Mouse (Mus musculus) small intestine, adult 2 months (tissue): ENCODE data around the gene Pramef17. TPM values are rescaled to one million over a fixed set of nuclear protein-coding genes. Genes with fewer than 3 reads are reported as not detected.
"Not testable (repeated sequence)": the region's sequence is repeated elsewhere in the genome, so short reads cannot be mapped to it uniquely, and the experiment has no call there.

Experiments
- H3K27ac ChIP-seq: fragments of 200-500 bp; 2 replicates; pipeline ENCODE4 v1.5.1; 2012; ENCODE audit warnings: low read depth, low read length, control low read depth, inconsistent platforms; ENCODE audit not compliant: insufficient read depth
- H3K27me3 ChIP-seq: fragments of 200-500 bp; 2 replicates; pipeline ENCODE4 v1.6.1; 2012; ENCODE audit warnings: mild to moderate bottlenecking, moderate library complexity, low read length, inconsistent platforms; ENCODE audit not compliant: control insufficient read depth, insufficient read depth
- H3K36me3 ChIP-seq: fragments of 200-500 bp; 2 replicates; pipeline ENCODE4 v1.6.1; 2012; ENCODE audit warnings: mild to moderate bottlenecking, low read length, control low read depth, inconsistent platforms; ENCODE audit not compliant: control insufficient read depth, insufficient read depth
- H3K4me1 ChIP-seq: fragments of 200-500 bp; 2 replicates; pipeline ENCODE4 v1.6.1; 2012; ENCODE audit warnings: low read length, inconsistent platforms, mixed read lengths; ENCODE audit not compliant: control insufficient read depth, insufficient read depth, insufficient read length
- H3K4me3 ChIP-seq: fragments of 200-500 bp; 2 replicates; pipeline ENCODE4 v1.5.1; 2012; ENCODE audit warnings: low read depth, mild to moderate bottlenecking, control low read depth, inconsistent platforms, low read length, moderate library complexity
- WGBS: fragments of 180-500 bp; shearing (Covaris S2); methylation state at CpG from one replicate; pipeline ENCODE4 v1.1.7; 2018; 5-methylcytosine and 5-hydroxymethylcytosine counted together
- polyA plus RNA-seq: library from polyadenylated mRNA; depleted of rRNA; stranded (reverse); fragments of >200 nt; gene quantifications from 2 replicates; pipeline ENCODE4 v1.2.3, GENCODE M21; 2012; rRNA removed

The Pramef17 gene
- polyA plus RNA-seq = not detected in 2 replicates

DNA sequence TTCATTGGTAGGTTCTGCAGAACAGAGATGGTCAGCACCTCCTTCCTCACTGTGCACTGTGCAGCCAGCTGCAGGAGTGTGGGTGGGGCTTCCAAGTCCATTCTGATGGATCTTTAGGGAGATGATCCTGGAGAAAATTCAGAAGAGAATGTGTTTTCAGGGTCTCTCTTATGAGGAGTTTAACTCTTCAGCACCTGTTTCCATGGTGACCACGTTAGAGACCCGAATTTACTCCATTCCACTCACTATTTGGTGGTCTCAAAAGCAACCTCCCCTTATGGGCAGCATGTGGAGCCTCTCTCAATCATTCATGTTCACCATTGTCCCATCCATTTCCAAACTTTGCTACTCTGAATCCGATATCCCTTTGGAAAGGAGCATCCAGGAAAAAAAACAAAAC is at the start of gene Pramef17:
TSS of gene Pramef17 (minus strand) at position 101 of the 400 bp plus-strand sequence.
- H3K4me3 ChIP-seq, H3K27me3 ChIP-seq, H3K27ac ChIP-seq, H3K4me1 ChIP-seq, H3K36me3 ChIP-seq: not testable (repeated sequence)
- 53% methylated on average over 3 of the region's 3 CpGs for WGBS

DNA sequence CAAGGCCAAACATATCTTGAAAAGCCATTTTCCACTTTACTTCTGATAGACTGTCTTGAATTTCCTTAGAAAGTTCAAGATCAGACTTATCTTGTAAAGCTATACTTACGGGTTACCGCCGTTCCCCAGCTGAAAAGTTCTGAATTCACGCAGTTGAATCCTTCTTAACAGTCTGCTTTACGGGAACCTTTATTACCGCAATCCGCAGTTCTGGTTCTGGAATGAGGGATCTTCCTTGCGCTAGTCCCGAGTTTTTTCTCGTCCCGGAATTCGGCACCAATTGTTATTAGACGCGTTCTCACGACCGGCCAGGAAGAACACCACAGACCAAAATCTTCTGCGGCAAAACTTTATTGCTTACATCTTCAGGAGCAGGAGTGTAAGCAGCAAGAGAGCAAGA is 6.0 kb downstream of the Pramef17 start:
- not testable (repeated sequence) for H3K36me3 ChIP-seq, H3K4me3 ChIP-seq, H3K27me3 ChIP-seq, H3K27ac ChIP-seq, H3K4me1 ChIP-seq
- 94% methylated on average over 17 of the region's 17 CpGs for WGBS

GRCm38 (mm10) chr4:143987475-143987941 is 6.7 kb downstream of the Pramef17 start:
- not testable (repeated sequence) for H3K27me3 ChIP-seq, H3K36me3 ChIP-seq, H3K27ac ChIP-seq, H3K4me3 ChIP-seq, H3K4me1 ChIP-seq
- WGBS = 96% methylated on average over 11 of the region's 17 CpGs

- H3K36me3 ChIP-seq, H3K27me3 ChIP-seq, H3K4me3 ChIP-seq, H3K27ac ChIP-seq, H3K4me1 ChIP-seq: not testable (repeated sequence)
- WGBS = 97% methylated on average over 4 of the region's 9 CpGs
Measured at GRCm38 (mm10) chr4:143985733-143986132, 8.4 kb downstream of the Pramef17 start.

- no CpG with 5 or more reads among the region's 7 CpGs for WGBS
- H3K36me3 ChIP-seq, H3K4me3 ChIP-seq, H3K4me1 ChIP-seq, H3K27ac ChIP-seq, H3K27me3 ChIP-seq: not testable (repeated sequence)
Measured at GRCm38 (mm10) chr4:143985165-143985564, 9.0 kb downstream of the Pramef17 start.

GRCm38 (mm10) chr4:143983446-143983845 is 10.7 kb downstream of the Pramef17 start:
- H3K4me3 ChIP-seq, H3K36me3 ChIP-seq, H3K27ac ChIP-seq, H3K27me3 ChIP-seq, H3K4me1 ChIP-seq: not testable (repeated sequence)
- 33% methylated on average over 1 of the region's 1 CpGs for WGBS

DNA sequence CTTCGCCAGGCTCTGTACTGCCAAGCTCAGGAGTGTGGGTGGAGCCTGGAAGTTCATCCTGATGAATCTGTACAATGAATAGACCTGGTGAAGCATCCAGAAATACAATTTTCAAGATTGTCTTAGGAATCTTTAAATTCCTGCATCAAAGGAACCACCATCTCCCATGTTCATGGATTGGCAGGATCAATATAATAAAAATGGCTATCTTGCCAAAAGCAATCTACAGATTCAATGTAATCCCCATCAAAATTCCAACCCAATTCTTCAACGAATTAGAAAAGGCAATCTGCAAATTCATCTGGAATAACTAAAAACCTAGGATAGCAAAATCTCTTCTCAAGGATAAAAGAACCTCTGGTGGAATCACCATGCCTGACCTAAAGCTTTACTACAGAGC is 27.3 kb downstream of the Pramef17 start, which contains the start of gene Gm13101:
TSS of gene Gm13101 (minus strand) at position 101 of the 400 bp plus-strand sequence.
- H3K27me3 ChIP-seq, H3K4me1 ChIP-seq, H3K27ac ChIP-seq, H3K4me3 ChIP-seq, H3K36me3 ChIP-seq: not testable (repeated sequence)
- 41% methylated on average over 2 of the region's 2 CpGs for WGBS

DNA sequence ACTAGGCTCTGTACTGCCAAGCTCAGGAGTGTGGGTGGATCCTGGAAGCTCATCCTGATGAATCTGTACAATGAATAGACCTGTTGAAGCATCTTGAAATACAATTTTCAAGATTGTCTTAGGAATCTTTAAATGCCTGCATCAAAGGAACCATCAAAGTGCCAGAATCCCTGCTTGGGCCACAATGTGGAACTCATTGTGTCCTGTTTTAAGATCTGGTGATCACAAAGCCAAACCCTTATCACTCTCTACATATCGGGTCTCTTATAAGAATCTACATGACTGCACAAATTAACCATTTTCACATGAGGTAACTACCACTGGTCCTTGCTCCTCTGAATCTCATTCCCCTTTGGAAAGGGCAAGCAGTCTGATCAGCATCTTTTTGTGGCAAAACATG is 43.3 kb downstream of the Pramef17 start, which contains the start of gene Pramef25:
TSS of gene Pramef25 (minus strand) at position 101 of the 400 bp plus-strand sequence.
- not testable (repeated sequence) for H3K27me3 ChIP-seq, H3K4me1 ChIP-seq, H3K27ac ChIP-seq, H3K36me3 ChIP-seq, H3K4me3 ChIP-seq
- WGBS = 83% methylated on average over 1 of the region's 1 CpGs

Other genes starting within 250 kb of the Pramef17 start
- gene Gm13023, start 205.0 kb downstream of the Pramef17 start, polyA plus RNA-seq = not detected in 2 replicates
- gene Gm13084, start 178.3 kb downstream of the Pramef17 start, polyA plus RNA-seq = not detected in 2 replicates
- gene Gm13103, start 147.9 kb downstream of the Pramef17 start, polyA plus RNA-seq = not detected in 2 replicates
- gene Pramef6, start 94.0 kb downstream of the Pramef17 start, polyA plus RNA-seq = not detected in 2 replicates
- not detected in 2 replicates for gene Pramef25, start 43.4 kb downstream of the Pramef17 start, polyA plus RNA-seq
- gene Gm13101, start 27.4 kb downstream of the Pramef17 start, polyA plus RNA-seq = not detected in 2 replicates
- not detected in 2 replicates for gene Pramel4, start 64.8 kb upstream of the Pramef17 start, polyA plus RNA-seq
- not detected in 2 replicates for gene Gm13102, start 112.1 kb upstream of the Pramef17 start, polyA plus RNA-seq
- not detected in 2 replicates for gene Oog3, start 168.3 kb upstream of the Pramef17 start, polyA plus RNA-seq
- gene Oog2, start 196.3 kb upstream of the Pramef17 start, polyA plus RNA-seq = not detected in 2 replicates
- gene C87977, start 218.9 kb upstream of the Pramef17 start, polyA plus RNA-seq = not detected in 2 replicates